Mouse (Mus musculus) right cerebral cortex, postnatal 10 days (tissue): ENCODE results near the gene Orm3.

ENCODE experiments used
- DNase-seq, 2 experiments: peaks; one replicate each; pipeline ENCODE4 v3.0.0; 2021; ENCODE audit warnings: low spot score in 2 of 2

Gene Orm3

GRCm38 (mm10) chr4:63355877-63356665 lies at the start of gene Orm3:
TSS of gene Orm3 (plus strand) at chr4:63356162.
- DNase-seq = no peak

GRCm38 (mm10) chr4:63307175-63308062 lies 48.5 kb upstream of the Orm3 start:
- DNase-seq = peak; percentile 85 to 93

DNA sequence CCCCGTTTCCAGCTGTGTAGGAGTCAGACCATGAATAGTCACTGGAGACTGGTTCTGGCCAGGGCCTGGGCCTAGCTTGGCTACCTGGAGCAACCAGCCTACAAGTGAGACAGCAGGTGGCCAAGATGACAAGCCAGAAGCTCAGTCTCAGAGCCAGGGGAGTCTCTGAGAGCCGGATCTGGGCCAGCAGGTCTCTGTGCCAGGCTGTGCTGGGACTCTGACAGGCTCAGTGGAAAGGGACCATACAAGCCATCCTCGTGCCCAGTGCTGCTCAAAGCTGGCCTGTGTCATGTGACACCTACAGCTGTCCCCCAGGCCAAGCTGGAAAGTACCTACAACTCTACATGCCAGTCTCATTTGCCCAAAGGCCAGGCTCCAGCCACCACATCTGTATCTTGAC lies 47.6 kb upstream of the Orm3 start:
- no peak for DNase-seq

- no peak for DNase-seq
These were observed 45.6 kb upstream of the Orm3 start for GRCm38 (mm10) chr4:63310247-63310855.

GRCm38 (mm10) chr4:63311426-63311825 lies 44.5 kb upstream of the Orm3 start:
- no peak for DNase-seq

DNA sequence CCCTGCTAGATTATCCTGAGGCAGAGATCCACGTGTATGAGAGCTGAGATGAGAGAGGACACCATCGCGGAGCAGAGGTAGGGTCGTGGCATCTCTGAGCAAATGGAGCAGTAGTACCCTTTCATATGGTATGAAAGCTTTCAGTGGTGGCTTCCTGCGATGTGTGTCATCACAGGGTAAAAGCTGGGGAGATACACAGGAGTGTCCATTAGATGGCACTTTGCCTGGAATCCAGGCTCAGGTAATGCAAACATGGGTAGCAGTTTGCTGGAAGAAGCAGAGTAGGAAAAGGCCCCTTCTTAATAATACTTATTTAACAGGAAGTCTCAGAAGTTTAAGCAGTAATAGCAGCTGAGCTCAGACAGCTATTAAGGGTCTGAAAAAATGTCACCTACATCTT lies 41.9 kb upstream of the Orm3 start:
- no peak for DNase-seq

- DNase-seq = no peak
These were observed 39.8 kb upstream of the Orm3 start for GRCm38 (mm10) chr4:63316076-63316746.

- DNase-seq = peak in 1 of 2 experiments; percentile 70
These were observed 36.4 kb upstream of the Orm3 start for GRCm38 (mm10) chr4:63319566-63319965.

DNA sequence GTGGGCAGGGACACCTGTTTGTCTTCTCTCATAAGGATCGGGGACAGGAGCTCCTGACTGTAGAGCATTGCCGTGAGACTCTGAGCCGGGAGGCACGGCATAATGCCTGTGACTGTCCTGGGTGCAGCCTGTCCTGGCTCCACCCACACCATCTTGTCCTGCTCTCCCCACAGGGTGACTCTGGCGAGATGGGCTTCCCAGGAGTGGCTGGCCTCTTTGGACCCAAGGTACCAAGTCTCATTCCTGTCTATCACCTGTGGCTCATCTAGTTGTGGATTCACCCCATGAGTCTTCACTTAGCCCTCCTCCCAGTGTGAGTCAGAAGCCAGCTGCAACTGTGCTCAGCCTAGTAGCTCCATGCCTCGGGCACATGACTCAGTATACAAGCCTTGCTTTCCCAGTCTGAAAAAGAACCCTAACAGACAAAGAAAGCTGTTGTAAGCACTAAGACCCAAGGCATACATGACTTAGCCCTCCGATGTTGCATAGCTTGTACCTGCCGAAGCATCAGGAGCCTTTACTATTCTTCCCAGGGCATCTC lies 32.6 kb upstream of the Orm3 start:
- no peak for DNase-seq

GRCm38 (mm10) chr4:63333403-63333802 lies 22.6 kb upstream of the Orm3 start:
- no peak for DNase-seq

DNA sequence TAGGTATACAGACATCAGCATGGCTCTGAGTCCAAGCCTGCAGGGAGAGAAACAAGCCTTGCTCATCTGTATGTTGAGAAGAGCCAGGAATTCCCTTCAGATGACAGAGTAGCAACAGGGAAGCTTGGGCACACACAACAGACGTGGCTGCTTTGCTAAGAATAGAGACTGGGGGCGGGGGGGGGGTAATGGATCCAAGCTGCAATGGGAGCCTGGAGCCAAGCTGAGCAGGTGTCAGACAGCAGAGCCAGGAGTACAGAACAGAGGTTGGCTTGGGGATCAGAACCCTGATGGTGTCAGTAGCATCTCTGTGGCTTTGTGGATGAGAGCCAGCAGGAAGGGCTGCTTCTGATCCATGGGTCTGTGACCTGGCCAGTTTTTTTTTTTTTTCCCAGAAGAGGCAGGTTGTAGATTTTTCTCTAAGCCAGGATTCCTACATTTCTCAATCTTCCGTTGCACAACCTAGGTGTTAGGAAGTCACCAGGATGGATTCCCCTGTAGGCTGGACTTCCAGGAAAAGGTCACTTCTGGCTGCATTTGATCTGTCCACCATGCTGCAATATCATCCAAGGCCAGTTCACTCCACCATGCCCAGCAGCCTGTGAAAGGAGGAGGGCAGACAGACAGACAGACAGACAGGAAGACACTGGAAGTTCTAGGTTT lies 17.4 kb upstream of the Orm3 start:
- DNase-seq = peak in 1 of 2 experiments; percentile 49

- DNase-seq = no peak
These were observed 13.5 kb upstream of the Orm3 start for GRCm38 (mm10) chr4:63342491-63342890.

DNA sequence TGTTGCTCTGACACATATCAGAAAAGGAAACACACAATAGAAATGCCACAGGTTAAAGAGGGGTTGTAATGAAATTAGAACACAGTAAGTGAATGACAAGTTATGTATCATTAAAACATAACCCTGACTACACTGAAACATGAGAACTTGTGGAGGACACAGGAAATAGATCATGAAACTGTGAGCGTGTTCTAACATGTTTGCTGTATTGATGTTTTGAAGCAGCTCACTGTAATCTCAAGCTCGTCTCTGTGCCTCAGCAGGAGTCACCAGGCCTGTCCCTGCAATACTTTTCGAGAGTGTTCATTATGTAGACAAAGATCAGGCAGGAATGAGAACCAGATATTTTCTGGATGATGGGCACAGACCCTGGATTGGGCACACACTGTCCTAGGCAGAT lies 12.4 kb upstream of the Orm3 start:
- no peak for DNase-seq

- no peak for DNase-seq
These were observed 11.7 kb upstream of the Orm3 start, which contains the start of gene Orm1 for GRCm38 (mm10) chr4:63344295-63344694. TSS of gene Orm1 (plus strand) at chr4:63344560.

DNA sequence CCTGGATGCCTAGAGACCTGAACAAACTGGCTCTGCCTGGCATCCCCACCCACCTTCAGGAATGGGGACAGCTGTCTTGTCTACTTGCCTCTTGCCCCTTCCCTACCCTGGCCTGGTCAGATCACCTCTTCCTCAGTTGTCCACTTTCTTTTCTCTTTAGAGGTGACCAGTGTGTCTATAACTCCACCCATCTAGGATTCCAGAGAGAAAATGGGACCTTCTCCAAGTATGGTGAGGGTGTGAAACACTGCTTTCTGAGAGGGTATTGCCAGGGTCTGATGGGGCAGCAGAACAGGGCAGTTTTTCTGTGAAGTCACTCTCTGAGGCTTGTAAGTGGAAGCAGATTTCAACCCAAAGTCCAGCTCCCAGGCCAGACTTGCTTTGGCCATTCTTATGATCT lies 10.7 kb upstream of the Orm3 start:
- no peak for DNase-seq

DNA sequence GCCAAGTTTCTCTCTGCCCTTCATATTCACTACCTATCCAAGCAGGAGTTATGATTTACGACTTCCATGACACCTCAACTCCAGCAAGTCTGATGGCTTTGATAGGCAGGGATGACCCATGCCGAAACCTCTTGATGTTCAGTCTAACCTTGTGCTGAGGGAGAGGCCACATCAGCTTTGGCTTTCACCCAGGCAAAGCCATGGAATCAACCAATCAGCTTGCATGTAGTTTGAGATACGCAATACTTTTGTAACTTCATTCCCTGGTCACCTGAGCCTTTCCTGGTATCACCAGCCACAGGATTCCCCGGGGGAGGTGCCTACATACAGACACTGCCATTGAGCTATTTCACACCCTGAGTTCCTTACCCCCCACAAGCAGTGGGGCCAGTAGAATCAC lies 9.3 kb upstream of the Orm3 start:
- DNase-seq = no peak

DNA sequence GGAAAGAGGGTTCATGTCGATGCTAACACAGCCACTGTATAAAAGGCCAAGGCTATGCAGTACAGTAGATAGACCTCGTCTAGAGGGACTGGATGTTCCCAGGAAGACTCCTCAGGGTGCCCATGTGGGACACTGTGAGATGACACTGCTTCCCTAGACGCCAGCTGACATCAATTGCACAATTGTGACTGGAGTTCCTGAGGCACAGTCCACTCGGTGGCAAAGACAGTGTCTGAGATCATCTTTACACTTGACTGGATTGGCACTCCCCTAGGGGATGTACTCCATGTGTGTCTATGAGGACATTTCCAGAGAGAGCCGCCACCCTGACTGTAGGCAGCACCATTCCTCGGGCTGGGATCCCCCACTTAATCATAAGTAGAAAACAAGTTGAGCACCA lies 7.4 kb upstream of the Orm3 start:
- DNase-seq = no peak

GRCm38 (mm10) chr4:63356981-63357570 lies 1.1 kb downstream of the Orm3 start:
- no peak for DNase-seq

DNA sequence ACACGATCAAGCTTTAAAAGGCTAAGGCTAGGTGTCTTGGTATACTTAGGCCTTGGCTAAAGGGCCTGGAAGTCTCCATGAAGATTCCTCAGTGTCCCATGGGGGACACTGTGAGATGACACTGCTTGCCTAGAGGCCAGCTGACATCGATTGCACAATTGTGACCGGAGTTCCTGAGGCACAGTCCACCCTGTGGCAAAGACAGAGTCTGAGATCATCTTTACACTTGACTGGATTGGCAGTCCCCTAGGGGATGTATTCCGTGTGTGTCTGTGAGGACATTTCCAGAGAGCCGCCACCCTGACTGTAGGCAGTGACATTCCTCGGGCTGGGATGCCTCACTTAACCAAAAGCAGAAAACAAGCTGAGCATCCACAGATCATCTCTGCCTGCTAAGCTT lies 3.9 kb downstream of the Orm3 start:
- DNase-seq = no peak

- DNase-seq = no peak
These were observed 6.2 kb downstream of the Orm3 start, which contains the start of gene Orm2 for GRCm38 (mm10) chr4:63362150-63362549. TSS of gene Orm2 (plus strand) at chr4:63362449.

DNA sequence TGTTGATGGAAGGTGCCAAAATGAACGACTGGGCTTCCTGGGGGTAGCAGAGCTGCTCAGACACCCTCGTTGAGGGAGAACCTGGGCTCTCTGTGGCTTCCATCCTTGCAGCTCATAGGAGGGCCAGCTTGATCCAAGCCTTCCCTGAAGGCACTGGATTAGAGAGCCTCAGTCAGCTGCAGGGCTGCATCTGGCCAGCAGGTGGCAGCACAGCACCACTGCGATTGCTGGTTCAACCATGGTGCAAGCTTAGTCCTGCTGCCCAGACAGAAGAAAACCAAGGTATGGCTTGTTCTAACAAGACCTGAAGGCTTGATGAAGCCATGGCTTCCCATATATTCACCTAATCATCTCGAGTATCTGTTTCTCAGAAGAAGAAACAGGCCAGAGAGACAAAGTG lies 12.6 kb downstream of the Orm3 start:
- DNase-seq = peak; percentile 86 to 90
